8 mouse cellular contexts compared by ENCODE assay signal in genomic region chr7:130264616-130265318, GRCm38 (mm10).
DNase-seq lines count a peak whose midpoint lies in the region; ATAC-seq lines count a peak whose summit lies in the region.

No protein-coding gene starts in this region.

- no peaks in the 10 kb centered on the region for H3K27me3 ChIP-seq in embryonic facial prominence, embryonic 12.5 days

- peak; percentile 11; the same call in 1 of the 2 replicates for ATAC-seq in embryonic facial prominence, embryonic 12.5 days (ENCODE audit: insufficient number of reproducible peaks, insufficient read depth, low FRiP score, low TSS enrichment)

- peak; percentile 61 for DNase-seq in kidney, adult 18-20 months
- no peak for DNase-seq in kidney, adult 11 months
- DNase-seq in heart, postnatal 25 days (ENCODE audit: low spot score): peak; percentile 14
- peak; percentile 37 to 38 for DNase-seq in layer of hippocampus, postnatal 25 days (ENCODE audit: extremely low spot score in 1 of 2, low spot score in 1 of 2)
- DNase-seq in lung, postnatal 25 days (ENCODE audit: low spot score): peak; percentile 75
- DNase-seq in right cerebral cortex, postnatal 25 days: peak; percentile 56
- DNase-seq in spleen, postnatal 4 days (ENCODE audit: low spot score in 2 of 2): no peak

- H3K4me3 ChIP-seq in embryonic facial prominence, embryonic 12.5 days: peak overlapping the region; percentile 93

- peak overlapping the region; percentile 95 for H3K9ac ChIP-seq in embryonic facial prominence, embryonic 12.5 days

- intact Hi-C loops in heart, postnatal 25 days (cut with DNase I): no loop called here

- H3K4me1 ChIP-seq in embryonic facial prominence, embryonic 12.5 days: peaks cover 57% of the 10 kb centered on the region

- WGBS in embryonic facial prominence, embryonic 12.5 days: under 1% methylated on average over 41 of the region's 41 CpGs

- peak overlapping the region; percentile 77 for H3K4me2 ChIP-seq in embryonic facial prominence, embryonic 12.5 days (replicated peaks)

- H3K9me3 ChIP-seq in embryonic facial prominence, embryonic 12.5 days: no peaks in the 10 kb centered on the region

- H3K36me3 ChIP-seq in embryonic facial prominence, embryonic 12.5 days: 0 out of 2 replicates have a peak, but pooled peaks cover 9% of the 10 kb centered on the region

- H3K27ac ChIP-seq in embryonic facial prominence, embryonic 12.5 days: peak overlapping the region; percentile 96

Comparison
In these comparisons a context has a peak if more than half of its experiments do, and no peak if none do; other contexts are left out.
1. DNase-seq: peak in kidney, adult 18-20 months (single experiment), heart, postnatal 25 days (single experiment), layer of hippocampus, postnatal 25 days (2 of 2), lung, postnatal 25 days (single experiment) and right cerebral cortex, postnatal 25 days (single experiment); none in kidney, adult 11 months (single experiment) and spleen, postnatal 4 days (0 of 2).